Mouse (Mus musculus) large intestine, adult 2 months (tissue): Measurements from ENCODE around the gene Tmx1. TPM values are rescaled to one million over a fixed set of nuclear protein-coding genes. Genes with fewer than 3 reads are reported as not detected.
A peak's percentile ranks its signal among the peaks of the same experiment; 100 is the strongest.

Experiments
- DNase-seq: peaks from one replicate; pipeline ENCODE4 v3.0.0-alpha.2; 2012; ENCODE audit warnings: low read depth, low spot score
- WGBS: fragments of 180-500 bp; shearing (Covaris S2); methylation state at CpG from one replicate; pipeline ENCODE4 v1.1.7; 2018; 5-methylcytosine and 5-hydroxymethylcytosine counted together
- polyA plus RNA-seq: library from polyadenylated mRNA; depleted of rRNA; stranded (reverse); fragments of >200 nt; gene quantifications from 2 replicates; pipeline ENCODE4 v1.2.3, GENCODE M21; 2012; rRNA removed

The Tmx1 gene
- polyA plus RNA-seq, result 7.7 TPM in 2 replicates

DNA sequence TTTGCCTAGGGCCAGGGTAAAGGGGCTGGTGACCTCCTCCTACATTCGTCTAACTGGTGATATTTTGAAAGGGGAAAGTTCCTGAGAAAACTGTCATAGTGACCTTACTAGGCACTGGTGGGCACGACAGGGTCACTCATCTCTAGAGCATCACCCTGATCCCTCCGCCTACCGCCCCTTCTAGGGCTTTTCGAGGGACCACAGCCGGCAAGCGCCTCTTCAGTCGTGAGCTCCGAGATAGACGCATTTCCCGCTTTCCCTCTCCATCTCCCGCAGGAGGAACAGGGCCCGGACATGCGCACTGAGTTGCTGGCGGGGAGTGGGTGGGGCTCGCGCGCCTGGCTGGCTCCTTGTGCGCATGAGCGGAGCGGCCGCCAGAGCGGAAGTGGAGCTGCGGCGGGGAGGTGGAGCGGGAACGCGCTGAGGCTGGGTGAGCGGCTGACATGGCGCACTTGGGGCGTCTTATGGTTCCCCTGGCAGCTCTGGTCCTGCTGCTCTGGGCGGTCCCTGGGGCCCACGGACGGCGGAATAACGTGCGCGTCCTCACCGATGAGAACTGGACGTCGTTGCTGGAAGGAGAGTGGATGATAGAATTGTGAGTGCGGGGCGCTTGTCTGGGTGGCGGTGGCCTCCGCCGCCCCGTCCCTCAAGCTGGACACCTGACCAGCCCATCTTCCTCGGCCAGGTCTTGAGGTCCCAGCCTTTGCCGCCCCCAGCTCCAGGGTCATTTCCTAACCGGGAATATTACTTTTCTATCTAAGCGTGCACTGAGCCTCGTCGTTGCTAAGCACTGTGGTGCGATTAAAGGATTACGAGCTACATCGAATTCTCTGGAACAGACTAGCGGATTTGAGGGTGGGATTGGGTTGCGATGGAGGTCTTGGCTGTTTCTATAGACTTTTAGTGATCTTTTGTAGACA is at the start of gene Tmx1:
Tmx1 (plus strand) TSS at position 370 of the 920 bp plus-strand sequence.
- peak; percentile 83 for DNase-seq
- under 1% methylated on average over 58 of the region's 58 CpGs for WGBS

DNA sequence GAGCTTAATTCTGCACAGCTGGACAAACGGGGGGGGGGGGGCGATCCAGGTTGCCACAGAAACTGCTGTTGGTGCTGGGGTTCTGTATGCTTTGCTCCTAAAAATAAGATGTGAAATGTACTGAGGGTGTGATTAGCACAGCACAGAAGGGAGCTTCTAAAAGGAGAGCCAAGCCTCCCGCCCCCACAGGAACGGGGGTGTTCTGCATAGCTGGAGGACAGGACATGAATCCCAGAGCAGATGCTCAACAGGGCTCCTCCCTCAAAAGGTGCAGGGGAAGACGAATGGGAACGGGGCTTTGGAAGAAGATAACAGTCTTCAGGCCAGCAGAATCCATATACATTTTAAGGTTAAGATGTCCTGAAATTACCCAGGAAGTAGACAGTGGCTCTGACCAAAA is 48.6 kb upstream of the Tmx1 start:
- no peak for DNase-seq
- 71% methylated on average over 6 of the region's 6 CpGs for WGBS

DNA sequence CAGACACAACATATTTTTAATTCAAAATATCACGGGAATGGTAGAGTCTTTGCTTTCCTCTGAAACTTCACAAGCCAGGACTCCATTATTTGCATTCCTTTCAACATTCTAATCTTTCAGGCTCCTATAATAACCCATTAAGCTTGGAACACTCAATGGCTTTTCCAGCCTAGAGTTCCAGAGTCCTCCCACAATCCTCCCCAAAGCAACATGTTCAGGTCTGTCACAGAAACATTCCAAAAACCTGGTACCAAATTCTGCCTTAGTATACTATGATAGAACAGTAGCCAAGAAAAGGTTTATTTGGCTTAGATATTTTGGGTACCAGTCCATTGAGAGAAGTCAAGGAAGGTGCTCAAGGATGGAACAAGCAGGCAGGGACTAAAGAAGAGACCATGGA is 44.5 kb upstream of the Tmx1 start:
- 78% methylated on average over 1 of the region's 1 CpGs for WGBS
- no peak for DNase-seq

DNA sequence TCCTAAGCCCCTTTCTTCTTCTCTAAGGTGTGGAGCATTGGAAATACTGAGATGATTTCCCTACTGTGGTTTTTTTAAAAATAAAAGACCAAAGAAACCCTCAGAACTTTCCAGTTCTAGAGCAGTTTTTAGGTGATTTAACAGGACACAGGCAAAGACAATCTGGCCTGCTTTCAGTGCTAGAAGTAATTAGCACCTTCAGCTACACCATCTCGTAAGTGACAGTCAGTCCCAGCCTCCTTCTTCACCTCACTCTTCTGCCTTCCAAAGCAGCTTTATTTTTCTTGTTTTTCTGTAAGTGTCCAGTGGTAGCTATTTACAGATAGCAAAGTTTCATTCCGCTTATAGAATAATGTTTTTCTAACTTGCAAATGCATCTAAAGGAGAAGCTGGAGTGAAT is 43.3 kb upstream of the Tmx1 start:
- 81% methylated on average over 2 of the region's 2 CpGs for WGBS
- DNase-seq, result no peak

DNA sequence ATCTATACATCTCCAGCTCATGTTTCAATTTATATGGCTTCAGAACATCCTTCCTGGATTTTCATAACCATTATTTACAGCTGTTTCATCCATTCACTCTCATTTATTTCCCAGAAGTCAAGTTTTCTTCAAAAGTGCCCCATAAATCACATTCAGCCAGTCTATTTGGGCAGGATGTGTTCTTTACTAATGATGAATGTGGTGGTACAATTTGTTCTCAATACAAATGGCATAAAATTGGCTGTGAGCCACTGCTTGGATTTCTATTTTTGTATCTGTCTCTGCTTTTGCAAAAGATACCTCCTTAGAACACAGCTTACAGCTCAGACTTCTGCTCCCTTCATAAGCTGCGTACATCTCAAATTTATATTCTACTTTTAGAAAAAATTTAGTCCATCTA is 32.7 kb upstream of the Tmx1 start:
- DNase-seq, result no peak
- WGBS, result 90% methylated on average over 1 of the region's 1 CpGs

DNA sequence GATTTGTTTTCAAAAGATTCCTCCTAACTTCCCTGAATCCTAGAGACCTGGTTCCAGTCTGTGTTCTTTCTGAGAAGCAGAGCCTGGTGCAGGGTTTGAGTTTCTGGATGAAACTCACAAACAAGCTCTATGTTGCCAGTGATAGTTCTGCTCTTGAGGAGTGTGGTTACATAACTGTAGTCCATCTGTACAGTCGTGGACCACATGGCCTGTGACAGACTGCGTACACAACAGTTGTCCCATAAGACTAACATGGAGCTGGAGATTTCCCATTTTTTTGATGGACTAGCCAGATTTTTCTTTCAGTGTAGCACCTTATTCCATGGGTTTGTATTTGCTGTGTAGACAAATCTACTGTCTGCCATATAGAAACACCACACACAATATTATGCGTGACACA is 31.9 kb upstream of the Tmx1 start:
- DNase-seq, result no peak
- 82% methylated on average over 3 of the region's 3 CpGs for WGBS

DNA sequence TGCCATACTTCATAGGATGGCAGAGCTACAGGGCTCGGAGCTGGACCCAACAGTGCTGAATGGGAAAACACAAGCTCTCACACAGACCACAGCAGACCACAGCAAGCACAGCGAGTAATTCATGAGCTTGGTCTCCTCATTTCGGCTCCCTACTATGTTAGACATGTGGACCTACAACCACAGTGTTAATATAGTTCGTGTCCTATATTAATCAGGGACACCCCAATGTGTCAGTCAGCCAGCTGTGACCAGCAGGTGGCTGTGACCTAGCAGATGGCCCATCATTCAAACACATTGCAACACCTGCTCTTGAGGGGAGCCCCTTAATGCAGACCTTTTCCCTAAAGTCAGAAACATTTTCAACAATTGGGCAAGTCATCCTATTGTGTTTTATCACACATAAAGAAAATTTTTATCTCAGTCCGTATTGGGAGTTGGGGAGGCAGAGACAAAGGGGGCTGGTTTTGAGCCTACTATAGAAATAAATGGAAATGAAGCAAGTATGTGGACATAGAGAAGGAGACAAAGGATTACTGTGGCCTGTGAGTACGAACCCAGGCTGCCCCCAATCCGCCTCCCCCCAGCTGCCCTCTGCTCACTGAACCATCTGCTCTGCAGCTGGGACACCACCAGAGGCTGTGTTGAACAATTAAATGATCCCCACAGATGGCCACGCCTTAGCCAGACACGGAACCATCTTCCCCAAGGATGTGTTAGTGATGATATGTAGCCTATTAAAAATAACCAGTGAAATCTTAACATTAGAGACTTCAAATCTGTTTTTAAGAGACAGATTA is 30.4 kb upstream of the Tmx1 start:
- DNase-seq, result no peak
- 66% methylated on average over 9 of the region's 9 CpGs for WGBS

DNA sequence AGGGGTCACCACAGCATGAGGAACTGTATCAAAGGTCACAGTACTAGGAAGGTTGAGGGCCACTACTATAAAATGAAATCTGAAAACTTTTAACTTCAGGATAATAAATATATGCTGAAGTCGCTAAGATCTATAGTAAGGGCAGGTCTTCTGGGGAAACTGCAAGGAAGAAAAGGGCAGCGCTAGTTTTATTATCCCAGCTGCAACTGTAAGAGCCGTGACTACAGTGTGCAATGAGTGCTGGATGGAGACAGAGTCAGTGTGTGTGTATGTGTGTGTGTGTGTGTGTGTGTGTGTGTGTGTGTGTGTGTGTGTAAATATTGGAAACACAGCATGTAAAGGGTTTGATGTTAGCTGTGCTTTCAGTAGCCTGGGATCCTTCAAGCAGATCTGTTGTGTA is 25.0 kb upstream of the Tmx1 start:
- WGBS, result 32% methylated on average over 3 of the region's 3 CpGs
- no peak for DNase-seq

DNA sequence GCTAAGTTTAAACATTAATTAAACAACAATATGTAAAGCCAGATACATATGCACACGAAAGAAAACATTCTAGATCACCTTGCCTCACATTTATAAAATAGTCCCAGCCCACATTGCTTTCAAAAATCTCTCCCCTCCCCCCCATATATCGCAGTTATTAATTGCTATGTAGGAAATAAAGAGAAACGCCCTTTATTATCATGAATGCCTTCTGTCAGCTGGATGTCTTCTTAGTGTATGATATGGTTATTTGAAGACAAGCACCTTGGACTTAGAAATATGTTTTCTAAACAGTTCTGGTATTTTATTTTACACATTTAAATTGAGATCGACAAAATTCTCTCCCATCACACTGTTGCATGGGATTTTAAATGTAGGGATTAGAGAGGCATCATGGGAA is 23.3 kb upstream of the Tmx1 start:
- DNase-seq, result no peak
- WGBS, result 83% methylated on average over 4 of the region's 4 CpGs

DNA sequence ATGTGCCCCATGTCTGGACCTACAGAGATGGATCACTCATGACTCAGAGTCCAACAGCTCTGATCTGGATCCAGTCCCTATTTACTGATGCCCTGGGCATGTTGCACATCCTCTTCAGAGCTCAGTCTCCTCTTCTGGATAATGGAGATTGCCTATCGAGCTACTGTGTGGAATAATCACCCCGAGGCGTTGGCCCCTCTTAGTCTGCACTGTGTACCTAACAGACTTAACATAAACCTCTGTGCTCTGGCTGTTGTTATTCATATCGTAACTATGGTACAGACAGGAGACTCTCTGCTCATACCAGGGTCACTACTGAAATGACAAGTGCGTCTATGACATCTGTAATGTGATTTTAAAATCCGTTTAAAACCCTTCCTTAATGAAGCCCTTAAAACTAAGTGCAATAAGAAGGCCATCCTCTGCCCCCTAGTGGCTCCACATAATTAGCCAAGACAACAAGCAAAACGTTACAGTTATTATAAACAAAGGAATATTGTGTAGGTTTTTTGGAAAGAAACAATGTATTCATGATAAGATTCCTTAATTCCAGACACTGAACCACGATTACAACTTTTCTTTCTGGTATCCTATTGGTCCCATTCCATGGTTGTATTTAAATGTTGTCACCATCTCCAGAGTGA is 22.5 kb upstream of the Tmx1 start:
- 30% methylated on average over 8 of the region's 8 CpGs for WGBS
- no peak for DNase-seq

DNA sequence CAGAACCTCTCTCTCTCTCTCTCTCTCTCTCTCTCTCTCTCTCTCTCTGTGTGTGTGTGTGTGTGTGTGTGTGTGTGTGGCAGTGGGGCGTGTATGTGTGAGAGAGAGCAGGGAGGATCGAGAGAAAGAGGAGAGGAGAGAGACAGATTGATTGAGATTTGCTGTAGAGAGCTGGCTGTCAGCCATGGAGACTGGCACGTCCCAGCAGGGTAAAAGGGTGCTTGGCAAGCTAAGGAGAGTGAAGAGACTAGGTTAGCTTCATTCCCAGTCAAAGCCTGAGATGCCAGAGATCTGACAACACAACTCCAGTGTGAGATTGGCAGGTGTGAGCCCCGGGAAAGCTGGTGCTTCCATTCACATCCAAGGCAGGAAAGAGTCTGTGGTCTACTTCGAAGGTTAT is 21.5 kb upstream of the Tmx1 start:
- no peak for DNase-seq
- WGBS, result 43% methylated on average over 5 of the region's 5 CpGs

DNA sequence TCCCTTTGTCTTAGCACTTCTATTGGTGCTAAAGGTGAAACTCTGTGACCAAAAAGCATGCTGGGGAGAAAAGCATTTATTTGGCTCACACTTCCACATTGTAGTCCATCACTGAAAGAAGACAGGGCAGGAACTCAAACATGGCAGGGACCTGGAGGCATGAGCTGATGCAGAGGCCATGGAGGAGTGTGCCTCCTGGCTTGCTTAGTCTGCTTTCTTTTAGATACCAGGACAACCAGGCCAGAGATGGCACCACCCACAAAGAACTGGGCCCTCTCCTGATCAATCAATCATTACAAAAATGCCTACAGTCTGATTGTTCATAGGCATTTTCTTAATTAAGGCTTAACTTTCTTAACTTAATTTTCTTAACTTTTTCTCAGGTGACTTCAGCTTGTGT is 2.9 kb upstream of the Tmx1 start:
- DNase-seq, result no peak

DNA sequence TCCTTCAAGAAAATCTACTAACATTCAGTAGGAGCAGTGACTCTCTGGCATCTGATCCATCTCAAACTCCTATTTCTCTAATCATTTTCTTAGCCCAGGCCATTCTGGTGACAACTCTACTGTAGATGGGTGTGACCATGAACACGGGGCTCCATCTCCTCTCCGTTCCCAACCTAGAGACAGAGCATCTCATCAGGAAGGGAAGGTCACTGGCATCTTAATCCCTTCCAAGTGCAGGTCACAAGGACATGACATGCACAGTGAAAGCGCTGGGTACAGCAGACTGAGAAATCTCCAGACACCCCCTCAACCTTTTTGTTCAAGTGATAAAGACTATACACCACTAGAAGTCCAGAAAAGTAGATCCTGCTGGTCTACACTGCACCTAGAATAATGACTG is 1.4 kb upstream of the Tmx1 start:
- WGBS, result 96% methylated on average over 3 of the region's 3 CpGs
- DNase-seq, result no peak

DNA sequence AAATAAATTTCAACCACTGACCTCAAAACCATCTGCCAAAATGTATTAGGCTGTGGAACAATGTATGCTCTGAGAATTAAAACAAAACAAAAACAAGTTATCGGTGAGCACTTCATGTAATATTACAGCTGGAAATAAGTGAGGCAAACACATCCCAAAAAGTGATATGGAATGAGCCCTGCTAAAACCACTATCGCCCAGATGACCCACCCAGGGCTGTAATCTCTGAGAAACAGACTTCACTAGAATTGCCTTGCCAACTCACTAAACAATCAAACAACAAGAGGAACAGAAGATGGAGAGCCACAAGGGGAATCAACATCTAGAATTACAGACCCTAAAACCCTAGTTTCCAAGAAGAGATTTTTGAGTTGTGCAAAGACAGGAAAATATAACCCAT is 752 bp upstream of the Tmx1 start:
- WGBS, result 49% methylated on average over 2 of the region's 2 CpGs
- DNase-seq, result no peak

DNA sequence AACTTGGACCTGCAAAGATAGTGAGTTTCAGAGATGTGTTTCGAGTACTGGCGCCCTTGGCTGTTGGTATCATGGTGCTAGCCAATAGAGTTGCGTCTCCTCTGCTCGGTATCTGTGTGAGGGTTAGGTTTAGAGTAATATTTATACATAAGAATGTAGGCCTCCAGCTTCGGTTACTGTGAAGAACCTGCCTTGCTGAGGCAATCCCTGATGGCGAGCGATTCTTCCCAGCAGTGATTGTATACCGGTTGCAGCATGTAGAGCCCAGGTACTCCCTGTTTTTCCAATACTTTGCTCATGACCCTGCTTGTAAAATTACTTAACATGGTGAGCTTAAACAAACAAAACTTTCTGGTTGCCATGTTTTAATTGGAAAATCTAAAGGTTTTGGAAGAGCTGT is 2.3 kb downstream of the Tmx1 start:
- DNase-seq, result no peak
- 92% methylated on average over 8 of the region's 8 CpGs for WGBS

DNA sequence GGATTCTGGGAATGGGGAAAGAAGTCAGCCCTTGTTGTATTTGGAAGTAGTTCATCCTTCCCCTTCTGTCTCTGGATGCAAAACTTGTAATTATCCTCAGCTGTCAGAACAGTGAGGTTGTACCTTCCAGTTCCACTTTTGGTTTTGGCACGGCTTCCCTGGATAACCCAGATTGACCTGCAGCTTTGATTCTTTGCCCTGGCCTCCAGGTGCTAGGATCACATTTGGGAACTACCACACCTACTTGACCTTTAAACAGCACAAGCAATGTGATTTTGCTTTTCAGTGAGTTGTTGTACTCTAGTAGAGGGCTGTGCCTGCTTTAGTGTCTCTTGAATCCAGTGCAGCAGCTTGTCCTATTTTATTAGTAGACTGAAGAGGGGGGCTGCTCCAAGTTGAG is 6.7 kb downstream of the Tmx1 start:
- DNase-seq, result no peak
- 45% methylated on average over 1 of the region's 1 CpGs for WGBS

DNA sequence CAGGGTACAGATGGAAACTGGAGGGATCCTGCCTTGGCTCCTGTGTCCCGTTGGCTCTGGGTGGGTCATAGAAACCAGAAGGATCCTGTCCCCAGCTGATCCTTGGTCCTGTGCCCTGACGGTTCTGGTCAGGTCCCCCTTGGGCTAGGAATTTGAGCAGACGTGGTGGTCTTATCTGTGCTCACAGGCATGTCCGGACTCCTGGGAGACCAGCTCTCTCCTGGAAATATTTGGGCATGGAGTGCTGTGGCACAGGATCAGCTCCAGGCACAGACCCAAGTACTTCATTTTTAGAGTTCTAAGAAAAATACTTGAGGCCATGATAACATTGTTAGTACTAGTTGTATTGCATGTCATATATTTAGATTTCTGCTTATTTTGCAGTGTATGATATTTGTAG is 11.1 kb downstream of the Tmx1 start:
- DNase-seq, result no peak
- WGBS, result 83% methylated on average over 4 of the region's 4 CpGs

DNA sequence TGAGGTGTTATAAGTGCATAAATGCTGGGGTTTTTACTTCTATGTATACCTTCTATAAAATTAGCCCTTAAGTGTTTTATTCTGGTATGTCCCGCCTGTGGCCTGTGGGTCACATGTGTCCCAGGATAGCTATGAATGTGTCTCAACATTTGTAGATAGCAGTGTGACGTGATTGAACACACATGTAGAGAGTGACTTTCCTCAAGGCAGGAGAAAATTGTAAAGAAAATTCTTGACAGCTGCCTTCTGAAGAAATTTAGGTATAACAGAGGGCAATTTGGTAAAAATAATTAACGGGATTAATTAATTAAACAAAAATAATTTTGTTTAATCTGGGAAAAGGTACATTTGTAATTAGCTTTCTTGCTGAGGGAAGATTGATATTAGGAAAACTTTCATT is 22.4 kb downstream of the Tmx1 start:
- DNase-seq, result no peak
- WGBS, result 87% methylated on average over 3 of the region's 3 CpGs

DNA sequence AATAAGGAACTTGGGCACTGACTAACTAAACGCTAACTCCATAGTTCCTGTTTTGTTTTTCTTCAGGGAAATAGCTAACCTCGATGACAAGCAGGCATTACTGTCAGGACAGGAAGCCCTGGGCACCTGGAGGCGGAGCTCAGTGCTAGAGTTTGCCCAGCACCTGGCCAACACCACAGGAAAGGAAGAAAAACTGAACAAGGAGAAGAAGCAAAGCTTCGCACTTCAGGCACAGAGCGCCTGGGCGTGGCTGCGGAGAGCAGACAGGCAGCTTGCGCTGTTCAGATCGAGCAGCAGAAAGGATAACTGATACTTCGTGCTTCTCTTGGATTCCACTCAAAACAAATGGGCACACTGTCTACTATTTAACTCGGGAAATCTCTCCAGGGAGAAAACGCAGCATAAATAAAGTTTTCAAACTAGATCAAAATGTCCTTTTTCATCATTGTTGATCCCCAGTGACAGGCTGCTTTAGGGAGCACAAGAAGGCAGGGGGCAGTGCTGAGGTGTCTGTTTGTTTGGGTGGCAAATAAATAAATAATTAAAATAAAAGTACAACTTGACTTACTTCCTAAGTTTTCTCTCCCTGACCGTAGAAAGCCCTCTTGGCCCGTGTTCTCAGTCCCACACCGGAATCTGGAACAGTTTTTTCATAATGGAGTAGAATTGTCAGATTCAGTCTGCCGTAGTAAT is 24.1 kb downstream of the Tmx1 start:
- DNase-seq, result no peak
- 36% methylated on average over 16 of the region's 16 CpGs for WGBS
